Mouse (Mus musculus) liver, adult 2 months (tissue): Measurements from ENCODE around the gene Pyroxd2.

ENCODE experiments used
- CTCF ChIP-seq: fragments of 200-500 bp; IDR thresholded peaks from 2 replicates; pipeline ENCODE4 v1.5.1; 2011; ENCODE audit warnings: low read depth, low read length, control low read depth
- POLR2A ChIP-seq: fragments of 200-500 bp; IDR thresholded peaks from 2 replicates; pipeline ENCODE4 v1.6.1; 2011; ENCODE audit warnings: low read length, control low read depth; ENCODE audit not compliant: insufficient read depth; ENCODE audit errors: extremely low read depth

DNA sequence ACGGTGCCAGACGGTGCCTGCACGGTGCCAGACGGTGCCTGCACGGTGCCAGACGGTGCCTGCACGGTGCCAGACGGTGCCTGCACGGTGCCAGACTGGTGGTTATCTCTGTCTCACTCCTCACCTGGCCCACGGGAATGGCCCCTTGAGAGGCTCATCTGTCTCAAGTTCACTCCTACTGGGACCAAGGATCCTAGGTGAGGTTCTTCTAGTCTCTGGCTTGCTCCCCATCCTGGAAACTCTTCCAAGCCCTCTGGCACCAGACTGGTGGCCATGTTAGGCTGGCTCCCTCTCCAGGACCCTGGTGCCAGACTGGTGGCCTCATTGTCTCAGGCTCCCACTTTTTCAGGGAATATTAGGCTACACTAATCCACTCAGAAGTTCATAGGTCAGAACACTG is 53.1 kb downstream of the Pyroxd2 start:
- TF ChIP-seq CTCF (no peak), POLR2A (no peak)
